Mouse (Mus musculus) c-Kit-positive CD71-negative TER-119-negative erythroid progenitor cells, embryonic 14.5 days (primary cell): ENCODE results near the gene Fadd.
A peak's percentile ranks its signal among the peaks of the same experiment; 100 is the strongest.

ENCODE experiments used
- DNase-seq: peaks from one replicate; pipeline ENCODE4 v3.0.0-alpha.2; 2013; ENCODE audit warnings: low read depth

Fadd gene

DNA sequence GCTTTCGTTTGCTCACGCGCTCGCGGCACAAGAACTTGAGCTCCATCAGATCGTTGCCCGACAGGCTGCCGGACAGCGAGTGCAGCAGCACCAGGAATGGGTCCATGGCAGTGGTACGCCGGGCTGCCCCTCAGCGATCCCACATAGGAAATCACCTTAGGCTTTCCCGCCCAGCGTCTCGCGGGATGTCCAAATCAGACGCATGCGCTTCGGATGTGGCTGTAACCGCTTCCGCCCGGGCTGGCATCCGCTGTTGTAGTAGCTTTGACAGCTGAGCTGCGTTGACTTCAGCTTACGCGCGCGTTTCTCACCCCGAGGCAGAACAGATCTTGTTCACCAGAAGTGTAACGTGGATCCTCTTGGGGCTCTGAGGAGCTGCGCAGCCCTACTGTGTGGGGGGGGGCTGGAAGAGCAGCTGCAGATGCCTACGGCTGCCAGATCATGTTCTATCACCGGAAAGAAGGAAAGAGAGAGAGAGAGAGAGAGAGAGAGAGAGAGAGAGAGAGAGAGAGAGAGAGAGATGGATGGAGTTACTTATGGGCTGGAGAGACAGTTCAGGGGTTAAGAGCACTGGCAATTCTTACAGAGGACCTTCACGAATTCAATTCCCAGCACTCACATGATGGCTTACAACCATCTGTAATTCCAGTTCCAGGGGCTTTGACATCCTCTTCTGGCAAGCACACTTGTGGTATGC is at the start of gene Fadd:
TSS of gene Fadd (minus strand) at position 180 of the 697 bp plus-strand sequence.
- peak; percentile 88 for DNase-seq

DNA sequence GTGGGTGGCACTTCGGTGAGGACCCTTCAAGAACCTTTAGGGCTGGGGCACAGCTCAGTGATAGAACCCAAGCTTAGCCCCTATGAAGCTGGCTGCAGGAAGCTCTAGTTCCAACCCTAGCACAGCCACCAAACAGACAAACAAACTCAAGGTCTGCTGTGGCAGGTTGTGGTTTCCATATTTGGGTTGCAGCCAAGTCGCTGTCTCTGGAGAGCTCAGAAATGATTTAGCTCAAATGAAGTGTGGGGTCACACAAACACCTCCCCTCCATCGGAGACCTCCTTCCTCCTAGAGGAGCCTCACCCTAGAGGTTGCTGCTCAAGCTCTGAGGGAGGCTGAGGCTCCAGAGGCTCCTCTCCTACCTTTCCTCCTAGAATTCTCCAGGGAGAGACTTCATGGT is 48.4 kb upstream of the Fadd start:
- DNase-seq: peak; percentile 8

DNA sequence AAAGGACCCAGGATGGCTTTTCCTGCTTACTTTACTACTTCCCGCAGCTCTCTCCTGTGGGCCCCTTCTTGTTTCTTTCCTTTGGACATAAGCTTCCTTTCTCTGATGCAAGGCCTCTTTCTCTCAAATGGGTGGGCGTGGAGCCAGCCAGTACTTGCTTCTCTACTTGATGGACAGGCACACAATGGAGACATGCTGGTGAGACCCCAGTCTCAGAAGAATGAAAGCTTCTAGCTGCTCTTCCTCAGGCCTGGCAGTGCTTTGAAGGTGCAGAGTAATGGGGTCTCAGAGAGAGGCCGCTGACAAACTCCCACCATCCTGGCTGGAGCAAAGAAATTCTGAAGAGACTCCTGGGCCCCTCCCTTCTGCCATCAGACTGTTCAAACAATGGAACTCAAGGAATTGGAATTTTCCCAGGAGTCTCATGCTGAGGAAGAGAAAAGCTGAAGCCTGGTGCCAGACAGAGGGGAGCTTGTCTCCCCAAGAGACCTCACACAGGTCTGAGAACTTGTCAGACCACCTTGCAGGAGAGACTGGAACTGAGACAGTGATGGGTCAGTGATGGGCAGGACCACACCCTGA is 46.2 kb upstream of the Fadd start:
- no peak for DNase-seq

DNA sequence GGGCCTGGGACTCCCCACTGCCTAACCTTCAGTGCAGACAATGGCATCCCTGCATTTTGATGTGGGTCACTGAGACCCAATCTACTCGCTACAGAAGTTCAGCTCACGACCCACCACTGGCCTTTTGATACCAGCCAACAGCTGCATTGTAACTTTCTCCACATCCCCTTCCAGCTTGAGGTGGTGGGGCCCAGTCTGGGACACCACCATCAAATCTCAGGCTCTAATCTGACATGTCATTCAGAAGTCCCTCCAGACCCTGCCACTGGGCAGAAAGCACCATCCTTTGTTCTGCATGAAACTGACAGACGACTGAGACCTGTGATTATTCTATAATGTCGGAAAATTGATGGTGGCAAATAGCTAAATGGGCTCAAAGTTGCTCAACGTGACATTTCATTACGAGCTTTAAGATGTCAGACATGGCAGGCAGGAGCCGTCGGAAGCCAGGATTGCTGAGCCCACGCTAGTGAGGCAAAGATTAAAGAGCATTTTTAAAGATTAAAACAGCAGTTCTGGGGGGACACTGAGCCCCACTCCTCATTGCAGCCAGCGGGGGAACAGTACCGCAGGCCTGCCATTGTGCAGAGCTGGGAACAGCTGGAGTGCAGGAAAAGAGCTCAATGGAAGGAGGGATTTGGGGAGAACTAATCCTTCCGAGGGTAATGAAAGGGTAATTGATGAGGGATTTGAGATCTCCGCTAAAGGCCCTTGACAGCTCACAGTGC is 45.5 kb upstream of the Fadd start:
- no peak for DNase-seq

DNA sequence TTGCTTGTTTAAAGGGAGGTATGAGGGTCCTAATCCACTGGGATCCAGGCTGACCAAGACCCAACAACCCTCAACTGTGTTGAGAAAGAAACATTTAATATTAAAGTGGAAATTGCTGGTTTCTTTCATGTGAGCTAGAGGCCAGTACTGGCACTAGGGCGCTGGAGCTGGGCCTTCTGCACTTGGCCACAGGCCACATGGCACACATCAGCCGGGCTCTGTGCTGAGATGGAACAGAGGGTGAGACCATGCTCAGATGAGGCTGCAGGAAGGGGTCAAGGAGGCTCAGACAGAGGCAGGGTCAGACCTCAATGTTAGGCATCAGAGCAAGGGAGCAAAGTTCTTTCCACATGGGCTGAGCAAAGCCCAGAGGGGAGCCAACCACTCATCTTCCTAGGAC is 43.8 kb upstream of the Fadd start:
- no peak for DNase-seq

DNA sequence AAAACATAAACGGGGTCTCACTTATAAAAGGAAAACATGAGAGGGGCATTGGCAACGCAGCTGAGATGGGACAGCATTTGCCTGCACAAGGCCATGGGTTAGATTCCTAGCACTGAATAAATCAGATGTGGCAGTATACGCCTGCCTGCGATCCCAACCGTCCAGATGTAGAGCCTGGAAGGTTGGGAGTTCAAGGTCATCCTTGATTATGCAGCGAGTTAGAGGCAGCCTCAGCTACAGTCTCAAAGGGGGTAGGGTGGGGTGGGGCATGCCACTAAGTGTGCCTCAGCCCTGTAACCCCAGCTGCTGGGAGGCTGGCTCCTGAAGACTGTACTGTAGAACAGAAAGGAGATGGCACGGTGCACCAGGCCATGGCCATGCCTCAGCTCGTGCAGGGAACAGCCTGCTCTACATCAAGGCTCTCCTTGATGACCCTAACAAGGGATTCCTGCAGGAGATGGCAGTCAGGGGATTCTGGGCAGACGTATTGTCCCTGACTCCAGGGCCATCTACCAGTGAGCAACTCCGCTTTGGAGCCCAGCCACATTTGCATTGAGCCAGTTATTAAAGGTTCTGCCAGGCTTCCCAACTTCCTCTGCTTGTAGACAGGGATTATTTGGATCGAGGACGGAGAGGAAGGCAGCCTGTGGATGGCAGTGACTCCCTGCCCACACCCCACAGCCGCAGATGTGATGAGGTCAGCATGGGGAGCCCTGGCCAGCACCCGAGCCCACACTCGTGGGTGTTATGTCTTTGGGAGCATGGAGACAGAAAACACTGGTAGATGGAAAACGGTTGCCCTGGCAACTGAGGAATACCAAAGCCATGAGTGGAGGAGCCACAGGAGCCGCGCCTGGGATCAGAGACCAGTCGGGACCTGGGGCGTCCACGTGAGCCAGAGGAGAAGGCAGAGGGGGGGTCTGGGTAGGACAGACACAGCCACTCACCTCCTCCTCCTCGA is 38.7 kb upstream of the Fadd start:
- DNase-seq: no peak

DNA sequence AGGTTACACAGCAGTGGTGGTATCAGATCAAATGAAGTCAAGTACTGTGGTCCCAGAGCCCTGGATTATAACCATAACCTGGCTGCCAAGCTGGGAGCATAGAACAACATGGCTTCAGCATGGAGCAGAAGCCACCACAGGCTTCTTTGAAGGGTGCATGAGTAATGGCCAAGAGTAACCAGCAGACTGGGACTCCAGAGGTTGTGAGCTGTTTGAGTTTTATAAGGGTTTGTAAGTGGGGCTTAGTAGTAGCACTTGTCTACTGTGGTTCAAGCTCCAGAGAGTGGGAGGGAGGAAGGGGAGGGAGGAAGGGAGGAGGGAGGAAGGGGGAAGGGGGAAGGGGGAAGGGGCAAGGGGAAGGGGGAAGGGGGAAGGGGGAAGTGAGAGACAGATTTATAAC is 38.1 kb upstream of the Fadd start:
- DNase-seq: no peak

DNA sequence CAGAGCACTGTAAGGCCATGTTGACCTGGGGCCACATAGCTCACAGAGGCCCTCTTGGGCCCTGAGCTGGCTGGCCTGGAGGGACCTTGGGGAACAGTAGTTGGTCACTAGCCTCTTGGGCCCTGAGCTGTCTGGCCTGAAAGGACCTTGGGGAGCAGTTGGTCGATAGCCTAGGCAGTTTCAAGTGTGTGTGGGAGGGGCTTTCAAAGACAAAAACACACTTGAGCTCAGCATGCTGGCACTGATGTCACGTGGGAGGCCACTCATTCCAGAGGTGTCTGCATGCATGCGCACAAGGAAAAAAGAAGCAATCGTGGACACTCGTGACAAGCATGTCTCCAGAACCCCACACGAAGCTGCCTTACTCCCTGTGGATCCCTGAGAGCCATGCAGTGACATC is 33.1 kb upstream of the Fadd start:
- DNase-seq: no peak

DNA sequence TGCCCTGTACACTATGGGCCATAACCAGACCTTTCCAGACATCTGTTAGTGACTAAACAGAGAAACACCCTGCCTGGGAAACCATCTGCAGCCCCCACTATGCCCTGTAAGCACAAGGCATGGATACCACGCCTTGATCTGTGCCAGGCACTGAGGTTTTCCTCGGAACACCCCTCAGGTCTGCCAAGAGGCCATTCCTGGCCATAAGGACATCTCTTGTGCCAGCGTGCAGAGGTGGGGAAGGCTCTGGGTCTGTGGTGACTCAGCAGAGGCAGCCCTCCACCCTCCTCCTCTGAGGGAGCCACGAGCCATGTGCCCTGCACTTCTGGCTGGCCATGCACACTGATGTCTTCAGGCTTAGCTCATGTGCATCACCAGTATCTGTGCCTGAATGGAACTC is 30.6 kb upstream of the Fadd start:
- DNase-seq: no peak

DNA sequence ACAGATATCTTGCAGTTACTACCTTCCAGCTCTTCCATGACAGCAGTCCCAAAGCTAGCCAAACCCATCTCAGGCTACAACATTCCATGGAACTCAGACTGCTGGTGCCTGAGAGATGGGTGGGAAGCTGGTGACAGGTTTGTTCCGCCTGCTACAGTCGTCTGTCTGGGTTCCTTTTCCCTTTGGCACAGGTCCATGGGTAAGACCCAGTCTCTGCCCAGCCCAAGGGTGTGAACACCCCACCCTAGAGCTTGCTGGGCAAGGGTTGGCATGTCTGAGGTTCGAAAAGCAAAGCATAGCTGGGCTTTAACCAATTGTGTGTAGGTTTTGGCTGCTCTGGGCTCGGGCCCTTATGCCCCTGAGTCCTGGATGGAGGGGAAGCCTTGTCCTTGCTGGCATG is 30.1 kb upstream of the Fadd start:
- DNase-seq: no peak

DNA sequence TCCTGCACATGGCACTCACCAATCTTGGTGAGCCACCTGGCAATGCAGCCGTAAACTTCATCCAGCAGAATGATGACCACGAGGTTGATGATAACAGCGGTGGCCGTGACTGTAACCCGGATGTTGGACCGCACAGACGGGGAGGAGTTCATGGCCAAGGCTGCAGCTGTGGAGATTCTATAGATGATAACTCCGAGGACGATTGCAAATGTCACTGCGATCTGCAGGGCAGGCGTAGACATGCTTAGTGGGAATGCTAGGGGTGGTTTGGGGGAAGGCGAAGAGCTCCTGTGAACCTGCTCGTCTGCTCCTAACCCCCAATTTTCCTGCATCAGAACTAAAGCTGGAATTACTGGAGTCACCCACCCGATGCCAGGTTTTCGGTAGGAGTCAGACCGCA is 29.3 kb upstream of the Fadd start:
- DNase-seq: no peak

DNA sequence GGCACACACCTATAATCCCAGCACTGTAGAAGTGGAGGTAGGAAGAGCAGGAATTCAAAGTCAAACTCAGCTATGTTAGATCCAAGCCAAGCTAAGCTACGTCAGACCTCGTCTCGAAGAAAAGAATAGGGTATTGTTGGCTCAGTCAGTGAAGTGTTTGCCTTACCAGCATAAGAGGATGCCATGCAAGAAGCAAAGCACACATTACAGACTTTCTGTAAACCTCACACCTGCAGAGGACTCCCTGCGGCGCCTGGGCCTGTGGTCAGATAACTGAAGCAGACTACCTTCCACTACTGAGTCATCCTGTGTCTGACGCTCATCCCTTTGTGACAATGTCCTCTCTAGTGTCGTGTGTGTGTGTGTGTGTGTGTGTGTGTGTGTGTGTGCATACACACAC is 27.3 kb upstream of the Fadd start:
- no peak for DNase-seq

DNA sequence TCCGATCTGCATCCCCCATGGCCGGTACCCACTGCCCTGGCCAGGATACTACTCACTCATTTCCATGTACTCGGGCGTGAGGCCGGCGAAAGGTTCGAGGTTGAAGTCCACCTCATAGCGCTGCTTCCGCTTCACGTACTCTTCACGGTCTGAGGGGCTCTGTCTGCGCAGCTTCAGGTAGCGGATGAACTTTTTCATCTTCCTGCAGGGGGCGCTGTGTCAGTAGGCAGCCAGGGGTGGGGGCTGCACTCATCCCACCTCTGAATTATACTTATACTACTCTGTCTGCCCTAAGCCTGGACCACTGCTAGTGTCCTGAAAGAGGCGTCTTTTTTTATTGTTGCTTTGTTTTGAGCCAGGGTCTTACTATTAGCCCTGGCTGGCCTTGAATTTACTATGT is 25.6 kb upstream of the Fadd start:
- no peak for DNase-seq

DNA sequence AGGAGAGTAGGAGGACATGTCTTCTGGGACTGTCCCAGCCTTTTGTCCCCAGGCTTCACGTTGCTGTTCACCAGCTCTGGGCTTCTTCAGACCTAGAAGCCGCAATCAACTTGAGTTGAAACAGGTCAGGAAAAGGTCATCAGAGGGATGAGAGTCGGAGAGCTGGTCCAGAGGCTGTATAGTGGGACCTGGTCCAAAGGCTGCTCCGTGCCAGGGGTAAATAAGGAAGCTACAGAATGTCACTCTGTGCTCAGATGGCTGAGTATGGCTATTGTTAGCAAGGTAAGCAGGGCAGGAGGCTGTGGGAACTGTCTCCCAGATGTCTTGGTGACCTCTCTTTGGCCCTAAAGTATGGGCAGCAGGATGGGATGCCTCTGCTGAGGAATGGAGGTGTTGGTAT is 22.5 kb upstream of the Fadd start:
- no peak for DNase-seq

DNA sequence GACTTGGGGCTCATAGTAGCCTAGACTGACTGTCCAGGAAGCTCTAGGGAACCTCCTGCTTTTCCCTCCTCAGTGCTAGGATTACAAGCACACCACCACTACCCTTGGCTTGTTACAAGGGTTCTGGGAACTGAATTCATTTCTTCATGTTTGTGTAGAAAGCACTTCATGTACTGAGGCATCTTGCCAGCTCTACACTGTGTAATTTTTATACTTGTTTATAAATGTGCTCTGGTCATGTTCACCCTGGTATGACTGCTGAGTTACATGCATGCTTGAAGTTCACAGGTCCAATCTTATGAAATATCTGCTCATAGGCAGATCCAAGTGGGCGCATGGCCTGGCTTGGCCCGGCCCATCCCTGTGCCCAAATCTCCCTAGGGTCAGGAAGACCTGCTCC is 22.0 kb upstream of the Fadd start:
- DNase-seq: no peak

DNA sequence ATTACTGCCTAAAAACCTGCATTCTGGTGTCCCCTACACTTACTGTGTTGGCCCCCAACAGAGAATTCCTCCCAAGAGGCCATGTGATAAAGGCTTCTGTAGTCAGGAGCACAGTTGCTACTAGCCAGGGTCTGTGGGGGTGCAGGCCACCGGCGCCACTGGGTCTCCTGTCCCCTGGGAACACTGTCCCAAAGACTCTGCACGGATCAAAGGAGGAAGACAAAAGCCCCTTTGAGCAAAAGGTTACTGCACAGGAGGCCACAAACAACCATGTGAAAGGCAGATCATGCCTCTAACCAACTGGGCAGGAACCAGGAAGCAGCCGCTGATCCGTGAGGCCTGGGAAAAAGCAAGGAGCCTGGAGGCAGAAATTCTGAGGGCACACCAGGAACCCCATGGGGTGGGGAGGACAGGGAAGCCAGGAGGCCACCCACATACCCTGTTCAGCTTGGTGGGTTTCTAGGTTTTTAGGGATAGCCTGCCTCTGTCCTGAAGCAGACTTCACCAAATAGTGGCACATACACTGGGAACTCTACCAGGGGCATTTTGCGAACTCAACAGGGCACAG is 18.2 kb upstream of the Fadd start:
- no peak for DNase-seq

DNA sequence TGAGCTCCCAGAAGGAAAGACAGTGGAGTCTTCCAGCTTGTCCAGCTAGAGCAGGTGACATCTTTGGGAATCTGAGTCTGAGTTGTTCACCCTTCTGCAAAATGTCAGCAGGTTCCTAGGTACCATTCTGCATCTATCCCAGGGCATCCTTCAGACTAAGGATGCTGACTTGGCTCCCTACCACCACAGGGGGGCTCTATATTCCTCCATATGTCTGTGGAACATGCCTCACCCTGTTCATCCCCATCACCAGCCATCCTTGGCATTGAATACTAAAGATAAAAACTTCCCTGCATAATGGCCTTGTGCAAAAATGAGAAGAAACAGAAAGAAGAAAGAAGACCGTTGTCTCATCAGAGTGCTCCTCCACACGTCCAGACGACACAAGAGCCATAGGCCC is 7.2 kb upstream of the Fadd start:
- DNase-seq: no peak

DNA sequence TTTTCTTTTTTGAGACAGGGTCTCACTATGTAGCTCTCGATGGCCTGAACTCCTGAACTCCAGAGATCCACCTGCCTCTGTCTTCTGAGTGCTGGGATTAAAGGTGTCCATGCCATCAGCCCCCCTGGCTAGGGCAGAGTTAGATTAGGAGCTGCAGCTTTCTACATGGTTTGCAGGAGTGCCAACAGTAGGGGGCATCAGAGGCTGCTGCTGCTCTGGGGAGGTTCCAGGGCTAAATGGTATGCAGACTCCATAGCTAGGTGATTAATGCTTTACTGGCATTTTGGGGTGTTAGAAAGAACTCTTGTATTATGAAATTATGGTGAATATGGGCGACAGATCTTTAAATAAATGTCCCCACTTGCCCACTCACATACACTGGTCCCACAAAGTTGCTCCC is 5.0 kb upstream of the Fadd start:
- no peak for DNase-seq

DNA sequence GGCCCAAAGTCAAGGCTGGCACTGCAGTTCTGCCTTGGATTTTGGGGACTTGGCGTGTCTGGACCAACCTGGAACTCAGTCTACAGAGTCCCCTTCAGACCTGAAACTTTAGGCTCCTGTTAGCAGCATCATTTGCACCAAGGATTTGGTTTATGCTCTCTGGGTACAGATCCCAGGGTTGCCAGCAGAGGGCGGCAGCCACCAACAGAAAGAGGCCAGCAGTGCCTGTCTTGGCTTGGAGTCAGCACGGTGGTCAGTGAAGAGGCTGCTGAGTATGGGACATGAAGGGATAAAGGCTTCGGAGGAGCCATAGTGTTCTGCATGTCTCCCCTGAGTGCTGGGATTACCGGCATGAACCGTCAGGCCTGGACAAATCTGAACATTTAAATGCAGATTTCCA is 3.4 kb upstream of the Fadd start:
- DNase-seq: peak; percentile 48

DNA sequence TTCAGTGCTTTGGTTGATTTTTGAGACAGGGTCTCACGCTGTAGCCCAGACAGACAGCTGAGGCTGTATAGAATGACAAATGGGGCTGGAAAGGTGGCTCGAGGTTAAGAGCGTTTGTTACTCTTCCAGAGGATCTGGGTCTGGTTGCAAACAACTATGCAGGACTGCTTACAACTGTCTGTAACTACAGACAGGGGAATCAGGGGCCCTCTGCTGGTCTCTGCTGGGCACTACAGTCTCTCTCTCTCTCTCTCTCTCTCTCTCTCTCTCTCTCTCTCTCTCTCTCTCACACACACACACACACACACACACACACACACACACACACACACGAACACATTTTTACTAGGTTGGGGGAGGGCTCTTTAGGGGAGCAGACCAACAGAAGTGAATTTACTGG is 1.4 kb upstream of the Fadd start:
- DNase-seq: peak; percentile 50

DNA sequence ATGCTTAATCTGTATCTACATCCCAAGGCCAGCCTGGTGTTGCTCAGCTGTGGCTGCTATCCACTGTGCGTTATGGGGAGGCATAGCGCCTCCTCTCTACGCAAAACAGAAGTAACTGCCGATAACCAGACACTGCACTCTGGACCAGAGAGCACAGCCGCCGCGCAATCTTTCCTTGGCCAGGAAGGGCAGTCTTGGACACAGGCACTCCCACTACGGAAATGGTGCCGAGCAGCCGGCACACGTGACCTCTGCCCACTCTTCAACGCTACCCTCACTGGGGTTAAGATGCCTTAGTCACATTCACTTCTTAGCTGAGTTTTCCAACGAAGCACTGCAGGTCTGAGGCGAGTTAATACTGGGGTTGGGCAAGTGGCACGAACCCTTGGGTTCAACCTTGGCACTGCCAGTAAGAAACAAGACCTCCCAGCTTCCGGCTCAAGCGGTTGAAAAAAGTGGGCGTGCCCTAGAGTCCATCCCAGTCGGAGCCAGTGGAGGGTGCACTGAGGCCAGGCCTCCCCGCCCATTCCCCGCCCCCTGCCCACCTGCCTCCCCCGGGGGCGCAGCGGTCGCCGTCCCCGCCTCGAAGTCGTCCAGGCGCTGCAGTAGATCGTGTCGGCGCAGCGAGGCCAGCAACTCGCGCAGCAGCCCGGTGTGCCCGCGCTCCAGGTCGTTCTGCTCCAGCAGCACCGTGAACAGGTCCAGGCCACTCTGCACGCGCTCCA is 542 bp downstream of the Fadd start:
- DNase-seq: peak; percentile 76
